Mouse (Mus musculus) ES-Bruce4 (cell line): ENCODE results near the gene Ets2.

Experiments used
- CTCF ChIP-seq: IDR thresholded peaks from one replicate; pipeline ENCODE4 v1.8.1; 2011; ENCODE audit warnings: low read depth, low read length
- EP300 ChIP-seq: IDR thresholded peaks from 2 replicates; pipeline ENCODE4 v1.6.1; 2011; ENCODE audit warnings: low read depth, low read length; ENCODE audit not compliant: insufficient read depth
- POLR2A ChIP-seq: IDR thresholded peaks from one replicate; pipeline ENCODE4 v1.8.1; 2011; ENCODE audit warnings: low read length; ENCODE audit not compliant: insufficient read depth

DNA sequence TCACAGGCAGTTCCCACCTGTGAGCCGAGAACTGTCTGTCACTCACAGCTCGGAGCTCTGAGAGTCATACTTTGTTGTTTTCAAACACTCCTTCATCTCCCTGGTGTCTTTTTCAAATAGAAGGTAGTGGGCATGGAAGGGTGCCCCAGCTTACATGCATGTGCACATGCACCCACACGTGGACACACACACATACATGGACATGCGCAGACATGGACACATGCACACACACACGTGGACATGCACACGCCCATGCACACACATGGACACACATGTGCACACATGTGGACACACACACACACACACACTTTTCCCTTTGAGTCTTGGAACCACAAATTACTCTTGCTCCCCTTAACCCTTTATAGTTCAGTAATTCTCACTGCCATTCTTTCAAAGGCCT lies 8.3 kb downstream of the Ets2 start:
- TF ChIP-seq POLR2A = no peak
- TF ChIP-seq CTCF = no peak
- TF ChIP-seq EP300 = no peak
